In genomic region chr10:78168792-78169191, GRCm38 (mm10) we compare ENCODE assay signal across 8 mouse cellular contexts. TPM values are rescaled to one million over a fixed set of nuclear protein-coding genes. Genes with fewer than 3 reads are reported as not detected.
A peak's percentile ranks its signal among the peaks of the same experiment; 100 is the strongest.
DNase-seq lines count a peak whose midpoint lies in the region; ATAC-seq and TF ChIP-seq lines count a peak whose summit lies in the region.

No protein-coding gene starts in this region.

- no peak for ATAC-seq in heart, embryonic 12.5 days (ENCODE audit: insufficient number of reproducible peaks, low FRiP score)
- no peak for ATAC-seq in G1E (ENCODE audit: extremely low read depth, insufficient number of reproducible peaks, low FRiP score, poor library complexity, severe bottlenecking)
- ATAC-seq in forebrain, postnatal 0 days, result no peak
- no peak for ATAC-seq in liver, embryonic 16.5 days (ENCODE audit: low read depth)

- WGBS in heart, embryonic 12.5 days, result 82% methylated on average over 11 of the region's 11 CpGs
- WGBS in forebrain, postnatal 0 days, result 90% methylated on average over 11 of the region's 11 CpGs
- WGBS in liver, embryonic 16.5 days (ENCODE audit: insufficient replicate concordance), result 68% methylated on average over 11 of the region's 11 CpGs

- no peaks in the 10 kb centered on the region for H3K9me3 ChIP-seq in heart, embryonic 12.5 days (replicated peaks)
- H3K9me3 ChIP-seq in G1E (replicated peaks), result no peaks in the 10 kb centered on the region
- no peaks in the 10 kb centered on the region for H3K9me3 ChIP-seq in forebrain, postnatal 0 days (ENCODE audit: low read length)
- no peaks in the 10 kb centered on the region for H3K9me3 ChIP-seq in liver, embryonic 16.5 days (replicated peaks; ENCODE audit: control insufficient read depth, low read length)

- no peak overlapping the region for H3K27ac ChIP-seq in heart, embryonic 12.5 days (ENCODE audit: poor library complexity, severe bottlenecking)
- H3K27ac ChIP-seq in forebrain, postnatal 0 days (ENCODE audit: low read depth, low read length), result no peak overlapping the region
- peak overlapping the region; percentile 74; the same call in 1 of the 2 replicates for H3K27ac ChIP-seq in liver, embryonic 16.5 days (ENCODE audit: low read length)

- no peak for TF ChIP-seq CTCF in G1E (IDR thresholded peaks at IDR 0.05; ENCODE audit: low read depth, low read length)
- TF ChIP-seq CTCF in forebrain, postnatal 0 days (IDR thresholded peaks at IDR 0.05; ENCODE audit: low read depth), result no peak

- H3K4me1 ChIP-seq in heart, embryonic 12.5 days (replicated peaks), result peaks cover 15% of the 10 kb centered on the region
- peaks cover 48% of the 10 kb centered on the region for H3K4me1 ChIP-seq in G1E (ENCODE audit: insufficient read depth, low read depth, low read length)
- H3K4me1 ChIP-seq in forebrain, postnatal 0 days (ENCODE audit: insufficient read depth), result peaks cover 14% of the 10 kb centered on the region
- peaks cover 20% of the 10 kb centered on the region for H3K4me1 ChIP-seq in liver, embryonic 16.5 days (ENCODE audit: control insufficient read depth, low read depth, low read length)

- H3K9ac ChIP-seq in heart, embryonic 12.5 days, result peak overlapping the region; percentile 89
- peak overlapping the region; percentile 91 for H3K9ac ChIP-seq in forebrain, postnatal 0 days
- H3K9ac ChIP-seq in liver, embryonic 16.5 days (ENCODE audit: low read depth, low read length), result peak overlapping the region; percentile 89

- H3K4me3 ChIP-seq in heart, embryonic 12.5 days, result peak overlapping the region; percentile 88
- H3K4me3 ChIP-seq in G1E (ENCODE audit: low read depth, low read length), result peak overlapping the region; percentile 95
- peak overlapping the region; percentile 90 for H3K4me3 ChIP-seq in forebrain, postnatal 0 days (ENCODE audit: low read depth, low read length)
- peak overlapping the region; percentile 84 for H3K4me3 ChIP-seq in liver, embryonic 16.5 days (ENCODE audit: low read depth, low read length)

- H3K36me3 ChIP-seq in heart, embryonic 12.5 days, result peaks cover 70% of the 10 kb centered on the region
- H3K36me3 ChIP-seq in G1E (replicated peaks), result peaks cover 89% of the 10 kb centered on the region
- peaks cover 60% of the 10 kb centered on the region for H3K36me3 ChIP-seq in forebrain, postnatal 0 days (ENCODE audit: insufficient read depth)
- H3K36me3 ChIP-seq in liver, embryonic 16.5 days (ENCODE audit: control insufficient read depth, insufficient read depth), result peaks cover 23% of the 10 kb centered on the region

- peak overlapping the region; percentile 78 for H3K4me2 ChIP-seq in heart, embryonic 12.5 days
- H3K4me2 ChIP-seq in forebrain, postnatal 0 days (ENCODE audit: low read depth), result peak overlapping the region; percentile 83
- peak overlapping the region; percentile 98 for H3K4me2 ChIP-seq in liver, embryonic 16.5 days (ENCODE audit: low read depth, low read length)

- no peaks in the 10 kb centered on the region for H3K27me3 ChIP-seq in heart, embryonic 12.5 days (replicated peaks)
- no peaks in the 10 kb centered on the region for H3K27me3 ChIP-seq in G1E (ENCODE audit: insufficient read depth, low read length)
- no peaks in the 10 kb centered on the region for H3K27me3 ChIP-seq in forebrain, postnatal 0 days (ENCODE audit: insufficient read depth, low read length)
- no peaks in the 10 kb centered on the region for H3K27me3 ChIP-seq in liver, embryonic 16.5 days (ENCODE audit: control insufficient read depth, insufficient read depth, low read depth, low read length)

- DNase-seq in heart, adult 18-20 months, result no peak
- DNase-seq in G1E (ENCODE audit: low spot score), result no peak
- DNase-seq in forebrain, postnatal 0 days, result no peak
- DNase-seq in thymus, postnatal 4 days, result no peak
- no peak for DNase-seq in testis, postnatal 10 days (ENCODE audit: low spot score)
- DNase-seq in embryo, embryonic 11 days, result no peak

RNA-seq across cellular contexts. Expression of gene D10Jhu81e, which starts 0.8 kb away (rescaled TPM):
- 38.0 and 38.7 TPM in 2 replicates for polyA plus RNA-seq in heart, embryonic 12.5 days (2016; fragmentation: Nextera tagmentation; extraction: Ambion mirVana)
- 100 to 1,000 TPM; 684 to 739 TPM for total RNA-seq in heart, adult 18-20 months (2021)
- total RNA-seq in G1E (2014; fragmentation: Nextera tagmentation) (26.9 and 36.3 TPM in 2 replicates), G1E (2017) (106 and 128 TPM in 2 replicates)
- polyA plus RNA-seq in G1E (2012), result 88.4 and 100 TPM in 2 replicates
- total RNA-seq in forebrain, postnatal 0 days (2014; rRNA removed), result 76.7 and 85.2 TPM in 2 replicates
- 21.2 and 24.4 TPM in 2 replicates for polyA plus RNA-seq in forebrain, postnatal 0 days (2015; fragmentation: Nextera tagmentation; extraction: Ambion mirVana)
- polyA plus RNA-seq in liver, embryonic 16.5 days (2015; fragmentation: Nextera tagmentation; extraction: Ambion mirVana), result 21.0 and 21.7 TPM in 2 replicates

RNA-seq across cellular contexts. Expression of gene Pwp2, which starts 16.2 kb away (rescaled TPM):
- polyA plus RNA-seq in heart, embryonic 12.5 days (2016; fragmentation: Nextera tagmentation; extraction: Ambion mirVana), result 14.1 and 14.2 TPM in 2 replicates
- total RNA-seq in heart, adult 18-20 months (2021), result 10 to 100 TPM; 11.2 to 11.6 TPM
- total RNA-seq in G1E (2014; fragmentation: Nextera tagmentation) (8.7 and 11.0 TPM in 2 replicates), G1E (2017) (23.4 and 26.3 TPM in 2 replicates)
- 15.8 and 18.8 TPM in 2 replicates for polyA plus RNA-seq in G1E (2012)
- total RNA-seq in forebrain, postnatal 0 days (2014; rRNA removed), result 27.2 and 30.0 TPM in 2 replicates
- polyA plus RNA-seq in forebrain, postnatal 0 days (2015; fragmentation: Nextera tagmentation; extraction: Ambion mirVana), result 15.0 and 16.4 TPM in 2 replicates
- polyA plus RNA-seq in liver, embryonic 16.5 days (2015; fragmentation: Nextera tagmentation; extraction: Ambion mirVana), result 9.0 and 9.1 TPM in 2 replicates
